8 mouse cellular contexts compared by ENCODE assay signal in genomic region chr1:133163820-133164431, GRCm38 (mm10). TPM values are rescaled to one million over a fixed set of nuclear protein-coding genes. Genes with fewer than 3 reads are reported as not detected.
DNase-seq lines count a peak whose midpoint lies in the region; ATAC-seq and TF ChIP-seq lines count a peak whose summit lies in the region.

TSS of gene Plekha6 (plus strand) at chr1:133164210.

- no peaks in the 10 kb centered on the region; the same call in 1 of the 2 replicates for H3K4me1 ChIP-seq in cerebellum, adult 2 months (ENCODE audit: control insufficient read depth, insufficient read depth, low read length)
- peaks cover 14 to 31% of the 10 kb centered on the region in 2 experiments for H3K4me1 ChIP-seq in MEL (ENCODE audit: control insufficient read depth in 1 of 2, insufficient read depth in 2 of 2, low read length in 2 of 2)
- H3K4me1 ChIP-seq in embryonic facial prominence, embryonic 14.5 days (ENCODE audit: control insufficient read depth, insufficient read depth, low read length), result peaks cover 3% of the 10 kb centered on the region
- peaks cover 28% of the 10 kb centered on the region for H3K4me1 ChIP-seq in stomach, embryonic 16.5 days (ENCODE audit: control insufficient read depth, insufficient read depth, low read length)

- H3K27me3 ChIP-seq in cerebellum, adult 2 months (ENCODE audit: control insufficient read depth, insufficient read depth, low read length), result peaks cover 3% of the 10 kb centered on the region; the same call in 1 of the 2 replicates
- no peaks in the 10 kb centered on the region for H3K27me3 ChIP-seq in MEL (ENCODE audit: control insufficient read depth in 1 of 2, insufficient read depth in 2 of 2, low read length in 2 of 2)
- peaks cover 45% of the 10 kb centered on the region for H3K27me3 ChIP-seq in embryonic facial prominence, embryonic 14.5 days (replicated peaks; ENCODE audit: control insufficient read depth, insufficient read depth, low read length)
- peaks cover 15% of the 10 kb centered on the region for H3K27me3 ChIP-seq in stomach, embryonic 16.5 days (ENCODE audit: control insufficient read depth, insufficient read depth, low read length)

- ATAC-seq in embryonic facial prominence, embryonic 14.5 days (ENCODE audit: low read depth), result 0 out of 2 replicates have a peak, but pooled peaks have one; percentile 42
- peak; percentile 63 for ATAC-seq in megakaryocyte progenitor cell, adult 5-6 weeks (replicated peaks; ENCODE audit: poor library complexity)
- ATAC-seq in stomach, embryonic 16.5 days (ENCODE audit: insufficient read depth, low FRiP score), result peak; percentile 18; the same call in 1 of the 2 replicates

- peak within 1 kb of the TSS; percentile 99 for H3K4me2 ChIP-seq in embryonic facial prominence, embryonic 14.5 days (ENCODE audit: low read depth, low read length)
- peak within 1 kb of the TSS; percentile 93 for H3K4me2 ChIP-seq in stomach, embryonic 16.5 days (ENCODE audit: low read depth, low read length)

- TF ChIP-seq EP300 in MEL (IDR thresholded peaks at IDR 0.05; ENCODE audit: low read depth in 1 of 2, low read length in 2 of 2), result no peak

- H3K9me3 ChIP-seq in MEL (replicated peaks; ENCODE audit: insufficient read depth, low read length), result no peaks in the 10 kb centered on the region
- no peaks in the 10 kb centered on the region for H3K9me3 ChIP-seq in embryonic facial prominence, embryonic 14.5 days (ENCODE audit: control insufficient read depth, low read length)
- no peaks in the 10 kb centered on the region for H3K9me3 ChIP-seq in stomach, embryonic 16.5 days (replicated peaks; ENCODE audit: control insufficient read depth, low read length)

- H3K36me3 ChIP-seq in MEL (ENCODE audit: control insufficient read depth in 1 of 2, insufficient read depth in 2 of 2, low read length in 2 of 2), result peaks cover 0 to 17% of the 10 kb centered on the region in 2 experiments; a peak in 2 of 4 replicates
- H3K36me3 ChIP-seq in embryonic facial prominence, embryonic 14.5 days (ENCODE audit: control insufficient read depth, insufficient read depth, low read length), result no peaks in the 10 kb centered on the region
- H3K36me3 ChIP-seq in stomach, embryonic 16.5 days (ENCODE audit: control insufficient read depth, insufficient read depth, low read length), result no peaks in the 10 kb centered on the region

- H3K4me3 ChIP-seq in cerebellum, adult 2 months (replicated peaks; ENCODE audit: insufficient read depth, low read depth, low read length), result peak within 1 kb of the TSS; percentile 43
- H3K4me3 ChIP-seq in MEL (ENCODE audit: control insufficient read depth in 1 of 2, insufficient read depth in 1 of 2, low read depth in 2 of 2, low read length in 2 of 2), result peak within 1 kb of the TSS; percentile 68 to 81
- H3K4me3 ChIP-seq in embryonic facial prominence, embryonic 14.5 days (ENCODE audit: low read depth, low read length), result peak within 1 kb of the TSS; percentile 64
- peak within 1 kb of the TSS; percentile 64 for H3K4me3 ChIP-seq in stomach, embryonic 16.5 days (replicated peaks; ENCODE audit: low read length)

- H3K9ac ChIP-seq in MEL (ENCODE audit: control insufficient read depth, low read depth, low read length, poor library complexity, severe bottlenecking), result peak within 1 kb of the TSS; percentile 78
- peak within 1 kb of the TSS; percentile 65 for H3K9ac ChIP-seq in embryonic facial prominence, embryonic 14.5 days (ENCODE audit: low read depth, low read length)
- peak within 1 kb of the TSS; percentile 81 for H3K9ac ChIP-seq in stomach, embryonic 16.5 days (ENCODE audit: low read length)

- peaks cover 3% of the 10 kb centered on the region; the same call in 1 of the 2 replicates for H3K79me2 ChIP-seq in MEL (ENCODE audit: control insufficient read depth, insufficient read depth, low read length, poor library complexity)

- WGBS in cerebellum, adult 2 months, result under 1% methylated on average over 67 of the region's 68 CpGs
- WGBS in embryonic facial prominence, embryonic 14.5 days, result 0% methylated on average over 31 of the region's 68 CpGs
- under 1% methylated on average over 68 of the region's 68 CpGs for WGBS in stomach, embryonic 16.5 days

- intact Hi-C loops in heart, postnatal 25 days (cut with DNase I), result no loop called here

- no peak for TF ChIP-seq CTCF in cerebellum, adult 2 months (IDR thresholded peaks at IDR 0.05; ENCODE audit: borderline replicate concordance, insufficient read depth, low read depth, low read length)
- TF ChIP-seq CTCF in MEL (IDR thresholded peaks at IDR 0.05 in 2 of 3, conservative IDR thresholded peaks at IDR 0.05 in 1 of 3; ENCODE audit: control insufficient read depth in 1 of 3, insufficient read depth in 1 of 3, low read depth in 2 of 3, low read length in 3 of 3, poor library complexity in 1 of 3, severe bottlenecking in 1 of 3), result peak in 1 of 3 experiments; percentile 13; a peak in 1 of 6 replicates

- TF ChIP-seq RAD21 in MEL (IDR thresholded peaks at IDR 0.05; ENCODE audit: low read depth, low read length), result no peak

- no peak within 1 kb of the TSS for H3K27ac ChIP-seq in cerebellum, adult 2 months (ENCODE audit: insufficient read depth, low read length)
- H3K27ac ChIP-seq in MEL (ENCODE audit: control insufficient read depth, low read depth, low read length), result peak within 1 kb of the TSS; percentile 22; the same call in 1 of the 2 replicates
- no peak within 1 kb of the TSS for H3K27ac ChIP-seq in embryonic facial prominence, embryonic 14.5 days (replicated peaks; ENCODE audit: low read depth, low read length)
- H3K27ac ChIP-seq in stomach, embryonic 16.5 days (ENCODE audit: low read length), result peak within 1 kb of the TSS; percentile 78

- DNase-seq in cerebellum, adult 2 months, result peak in 1 of 2 experiments; percentile 37
- no peak for DNase-seq in cerebellum, adult 9-11 months
- DNase-seq in MEL (ENCODE audit: low read depth, low spot score), result peak; percentile 81
- DNase-seq in embryonic facial prominence, embryonic 14.5 days (ENCODE audit: low spot score), result no peak
- no peak for DNase-seq in heart, postnatal 25 days (ENCODE audit: low spot score)
- peak in 1 of 2 experiments; percentile 11 for DNase-seq in layer of hippocampus, postnatal 36 days

- no peak for TF ChIP-seq POLR2A in cerebellum, adult 2 months (IDR thresholded peaks at IDR 0.05; ENCODE audit: borderline replicate concordance, insufficient read depth, low read length)
- TF ChIP-seq POLR2A in MEL (IDR thresholded peaks at IDR 0.05; ENCODE audit: control insufficient read depth in 1 of 2, insufficient read depth in 1 of 2, low read depth in 1 of 2, low read length in 2 of 2, poor library complexity in 1 of 2), result peak in 1 of 2 experiments; percentile 10; a peak in 2 of 4 replicates

TF ChIP-seq in MEL, 35 proteins besides CTCF, POLR2A, EP300 and RAD21:
- TF ChIP-seq BHLHE40 (IDR thresholded peaks at IDR 0.05; ENCODE audit: borderline replicate concordance, low read depth, low read length), result no peak
- TF ChIP-seq POLR2AphosphoS2 (IDR thresholded peaks at IDR 0.05; ENCODE audit: low read length), result no peak
- no peak for TF ChIP-seq RCOR1 (IDR thresholded peaks at IDR 0.05; ENCODE audit: low read depth, low read length)
- TF ChIP-seq USF2 (IDR thresholded peaks at IDR 0.05; ENCODE audit: borderline replicate concordance in 1 of 2, insufficient read depth in 1 of 2, low read depth in 1 of 2, low read length in 2 of 2), result no peak
- TF ChIP-seq NRF1 (IDR thresholded peaks at IDR 0.05; ENCODE audit: insufficient read depth, low read depth, low read length, poor library complexity, severe bottlenecking), result peak; percentile 30; the same call in 1 of the 2 replicates
- no peak for TF ChIP-seq E2F4 (IDR thresholded peaks at IDR 0.05; ENCODE audit: borderline replicate concordance, low read depth, low read length)
- TF ChIP-seq GATA1 (IDR thresholded peaks at IDR 0.05; ENCODE audit: low read depth, low read length), result no peak
- no peak for TF ChIP-seq MXI1 (IDR thresholded peaks at IDR 0.05; ENCODE audit: low read depth, low read length)
- no peak for TF ChIP-seq MYC (IDR thresholded peaks at IDR 0.05; ENCODE audit: low read depth, low read length)
- TF ChIP-seq MAFK (IDR thresholded peaks at IDR 0.05; ENCODE audit: borderline replicate concordance, low read depth, low read length), result no peak
- no peak for TF ChIP-seq MAZ (IDR thresholded peaks at IDR 0.05; ENCODE audit: low read depth, low read length)
- 0 out of 2 replicates have a peak, but pooled peaks have one; percentile 83 for TF ChIP-seq UBTF (IDR thresholded peaks at IDR 0.05; ENCODE audit: borderline replicate concordance, insufficient read depth, low read depth, low read length)
- TF ChIP-seq TCF12 (IDR thresholded peaks at IDR 0.05; ENCODE audit: low read depth, low read length), result peak; percentile 46; the same call in 1 of the 2 replicates
- no peak for TF ChIP-seq TAL1 (IDR thresholded peaks at IDR 0.05; ENCODE audit: low read length)
- no peak for TF ChIP-seq MYB (IDR thresholded peaks at IDR 0.05; ENCODE audit: low read depth, low read length)
- no peak for TF ChIP-seq ZC3H11A (IDR thresholded peaks at IDR 0.05; ENCODE audit: low read depth, low read length)
- TF ChIP-seq TBP (IDR thresholded peaks at IDR 0.05; ENCODE audit: low read depth, low read length), result 0 out of 2 replicates have a peak, but pooled peaks have one; percentile 1
- TF ChIP-seq MAX (IDR thresholded peaks at IDR 0.05; ENCODE audit: low read length), result peak; percentile 42; the same call in 1 of the 2 replicates
- no peak for TF ChIP-seq POLR2AphosphoS5 (IDR thresholded peaks at IDR 0.05; ENCODE audit: borderline replicate concordance, low read depth, low read length)
- no peak for TF ChIP-seq ZNF384 (IDR thresholded peaks at IDR 0.05; ENCODE audit: low read depth, low read length)
- no peak for TF ChIP-seq JUND (IDR thresholded peaks at IDR 0.05; ENCODE audit: low read depth, low read length)
- peak; percentile 48; the same call in 1 of the 2 replicates for TF ChIP-seq SIN3A (IDR thresholded peaks at IDR 0.05; ENCODE audit: low read length)
- TF ChIP-seq KAT2A (conservative IDR thresholded peaks at IDR 0.05; ENCODE audit: low read depth, low read length), result no peak
TF ChIP-seq in MEL: peak in this region for 6.

RNA-seq across cellular contexts. Expression of gene Plekha6, which starts in this region (rescaled TPM):
- polyA plus RNA-seq in cerebellum, adult 2 months (2012; rRNA removed), result 73.7 and 77.2 TPM in 2 replicates
- 11.8 and 14.5 TPM in 2 replicates for total RNA-seq in MEL (2012; rRNA removed)
- polyA plus RNA-seq in MEL (2012; ENCODE audit: insufficient read depth in 1 of 2, insufficient read length in 2 of 2, low read depth in 1 of 2, low replicate concordance in 2 of 2, missing spikeins in 1 of 2), result 10 to 100 TPM in 1 of 2 experiments, not detected in 1; 28.5 TPM
- 4.4 and 6.3 TPM in 2 replicates for polyA plus RNA-seq in embryonic facial prominence, embryonic 14.5 days (2014; fragmentation: Nextera tagmentation; extraction: Ambion mirVana)
- total RNA-seq in heart, postnatal 25 days (2021), result 10 to 100 TPM; 66.5 to 77.1 TPM
- total RNA-seq in layer of hippocampus, postnatal 36 days (2021), result 10 to 100 TPM; 48.4 to 51.8 TPM
- total RNA-seq in megakaryocyte progenitor cell, adult 5-6 weeks (2015), result 0.42 and 1.8 TPM in 2 replicates
- total RNA-seq in megakaryocyte progenitor cell, adult 5-6 weeks (2017), result 1.1 and 2.2 TPM in 2 replicates
- 17.0 and 17.7 TPM in 2 replicates for polyA plus RNA-seq in stomach, embryonic 16.5 days (2015; fragmentation: Nextera tagmentation; extraction: Ambion mirVana)

Comparison
In these comparisons a context has a peak if more than half of its experiments do, and no peak if none do; other contexts are left out.
1. H3K27ac ChIP-seq: peak in MEL (single experiment) and stomach, embryonic 16.5 days (single experiment); none in cerebellum, adult 2 months (single experiment) and embryonic facial prominence, embryonic 14.5 days (single experiment).
2. Peak in every context shown above with its lines, with median percentiles within 50 percentile points of each other: H3K4me3 ChIP-seq, H3K9ac ChIP-seq and ATAC-seq.